Comparison of ENCODE assay signal across 14 mouse cellular contexts in the genomic region with DNA sequence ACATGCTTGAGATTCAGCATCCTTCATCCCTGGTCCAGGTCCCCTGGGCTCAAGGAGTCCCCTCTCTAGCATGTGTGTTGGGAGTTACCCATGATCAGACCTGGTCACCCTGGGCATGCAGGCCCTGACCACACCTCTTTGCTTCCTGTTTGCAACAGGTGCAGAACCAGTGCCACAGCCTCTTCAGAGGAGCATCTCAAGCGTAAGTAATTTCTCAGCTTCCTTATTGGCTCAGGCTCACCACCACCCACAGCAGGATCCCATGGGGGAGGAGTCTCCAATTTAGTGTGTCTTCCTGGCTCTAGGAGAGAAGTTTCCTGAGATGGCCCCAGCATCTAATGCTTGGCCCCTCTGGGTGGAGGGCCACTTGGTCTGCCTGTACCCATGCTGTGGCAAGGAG. TPM values are rescaled to one million over a fixed set of nuclear protein-coding genes. Genes with fewer than 3 reads are reported as not detected.
DNase-seq lines count a peak whose midpoint lies in the region; ATAC-seq and TF ChIP-seq lines count a peak whose summit lies in the region.
"Had no signal": no experiment of that assay in that cellular context is flagged by ENCODE, and none has a peak within 500 bp of the region (broad histone marks: within the 10 kb centered on the region; RNA-seq: fewer than 3 reads in every experiment).

No protein-coding gene starts in this region.

- no peak overlapping the region for H3K27ac ChIP-seq in lung, postnatal 0 days (ENCODE audit: low read length)
- H3K27ac ChIP-seq in bone marrow, adult 2 months (ENCODE audit: control insufficient read depth, insufficient read depth, low read depth, low read length, poor library complexity): peak overlapping the region; percentile 78
- H3K27ac ChIP-seq in intestine, embryonic 15.5 days: no peak overlapping the region
- H3K27ac ChIP-seq in small intestine, adult 2 months (ENCODE audit: insufficient read depth, low read depth, low read length): peak overlapping the region; percentile 70
- H3K27ac ChIP-seq: forebrain, embryonic 13.5 days; hindbrain, embryonic 15.5 days; lung, embryonic 15.5 days had no signal

- ATAC-seq in lung, postnatal 0 days: peak; percentile 47
- ATAC-seq in intestine, embryonic 15.5 days: peak; percentile 31
- ATAC-seq in cerebellum, adult (ENCODE audit: insufficient number of reproducible peaks, low FRiP score, low TSS enrichment): no peak
- ATAC-seq: forebrain, embryonic 13.5 days had no signal

- DNase-seq in lung, postnatal 0 days (ENCODE audit: low spot score): peak; percentile 54
- no peak for DNase-seq in lung, postnatal 10 days
- no peak for DNase-seq in cerebellum, postnatal 4 days (ENCODE audit: low spot score in 2 of 2)
- no peak for DNase-seq in left cerebral cortex, postnatal 10 days (ENCODE audit: extremely low spot score in 1 of 2, low spot score in 2 of 2)
- DNase-seq: embryo, embryonic 11 days; gastrocnemius, postnatal 14 days; thymus, adult 2 months had no signal

- TF ChIP-seq EP300 in lung, postnatal 0 days (IDR thresholded peaks at IDR 0.05): no peak

- TF ChIP-seq CTCF in lung, postnatal 0 days (IDR thresholded peaks at IDR 0.05): no peak
- no peak for TF ChIP-seq CTCF in bone marrow, adult 2 months (IDR thresholded peaks at IDR 0.05; ENCODE audit: control insufficient read depth, insufficient read depth, low read length)
- TF ChIP-seq CTCF in small intestine, adult 2 months (IDR thresholded peaks at IDR 0.05; ENCODE audit: extremely low read depth, insufficient read length, insufficient replicate concordance, low read depth, low read length): no peak

- intact Hi-C loops in left cerebral cortex, postnatal 10 days (cut with DNase I): no loop called here

- H3K9me3 ChIP-seq in lung, postnatal 0 days (ENCODE audit: low read length): no peaks in the 10 kb centered on the region
- no peaks in the 10 kb centered on the region for H3K9me3 ChIP-seq in intestine, embryonic 15.5 days
- H3K9me3 ChIP-seq: forebrain, embryonic 13.5 days; hindbrain, embryonic 15.5 days; lung, embryonic 15.5 days had no signal

- H3K27me3 ChIP-seq in lung, postnatal 0 days (replicated peaks; ENCODE audit: insufficient read depth, low read length): no peaks in the 10 kb centered on the region
- no peaks in the 10 kb centered on the region for H3K27me3 ChIP-seq in intestine, embryonic 15.5 days (replicated peaks)
- H3K27me3 ChIP-seq in small intestine, adult 2 months (ENCODE audit: control insufficient read depth, insufficient read depth, low read length): no peaks in the 10 kb centered on the region
- H3K27me3 ChIP-seq: forebrain, embryonic 13.5 days; hindbrain, embryonic 15.5 days; lung, embryonic 15.5 days had no signal

- no peak overlapping the region for H3K4me2 ChIP-seq in lung, postnatal 0 days (replicated peaks; ENCODE audit: low read depth, low read length)
- no peak overlapping the region for H3K4me2 ChIP-seq in intestine, embryonic 15.5 days (replicated peaks)
- H3K4me2 ChIP-seq: forebrain, embryonic 13.5 days; hindbrain, embryonic 15.5 days; lung, embryonic 15.5 days had no signal

- no peak overlapping the region for H3K9ac ChIP-seq in lung, postnatal 0 days (replicated peaks; ENCODE audit: low read depth)
- no peak overlapping the region for H3K9ac ChIP-seq in intestine, embryonic 15.5 days
- H3K9ac ChIP-seq: forebrain, embryonic 13.5 days; hindbrain, embryonic 15.5 days; lung, embryonic 15.5 days had no signal

- 60% methylated on average over 1 of the region's 1 CpGs for WGBS in lung, postnatal 0 days
- 23% methylated on average over 1 of the region's 1 CpGs for WGBS in bone marrow, adult 2 months
- WGBS in intestine, embryonic 15.5 days: 77% methylated on average over 1 of the region's 1 CpGs
- WGBS in small intestine, adult 2 months: 24% methylated on average over 1 of the region's 1 CpGs

- H3K36me3 ChIP-seq in lung, postnatal 0 days (ENCODE audit: insufficient read depth, low read length): peaks cover 18% of the 10 kb centered on the region
- peaks cover 14% of the 10 kb centered on the region; the same call in 1 of the 2 replicates for H3K36me3 ChIP-seq in intestine, embryonic 15.5 days
- H3K36me3 ChIP-seq in small intestine, adult 2 months (ENCODE audit: control insufficient read depth, insufficient read depth, low read length): peaks cover 61% of the 10 kb centered on the region

- H3K4me1 ChIP-seq in lung, postnatal 0 days (ENCODE audit: insufficient read depth, low read depth, low read length): no peaks in the 10 kb centered on the region
- peaks cover 3% of the 10 kb centered on the region for H3K4me1 ChIP-seq in bone marrow, adult 2 months (ENCODE audit: control insufficient read depth, insufficient read depth, low read length)
- H3K4me1 ChIP-seq in intestine, embryonic 15.5 days (replicated peaks): peaks cover 33% of the 10 kb centered on the region
- peaks cover 37% of the 10 kb centered on the region for H3K4me1 ChIP-seq in small intestine, adult 2 months (ENCODE audit: control insufficient read depth, insufficient read depth, insufficient read length, low read length)

- H3K4me3 ChIP-seq in lung, postnatal 0 days (ENCODE audit: low read depth, low read length): no peak overlapping the region
- peak overlapping the region; percentile 22 for H3K4me3 ChIP-seq in bone marrow, adult 2 months (replicated peaks; ENCODE audit: control insufficient read depth, low read depth, low read length)
- H3K4me3 ChIP-seq in intestine, embryonic 15.5 days (replicated peaks): no peak overlapping the region
- no peak overlapping the region for H3K4me3 ChIP-seq in small intestine, adult 2 months (ENCODE audit: low read depth, low read length)
- H3K4me3 ChIP-seq: forebrain, embryonic 13.5 days; hindbrain, embryonic 15.5 days; lung, embryonic 15.5 days had no signal

- no peak for TF ChIP-seq POLR2A in bone marrow, adult 2 months (IDR thresholded peaks at IDR 0.05; ENCODE audit: borderline replicate concordance, control insufficient read depth, low read depth, low read length)
- no peak for TF ChIP-seq POLR2A in small intestine, adult 2 months (IDR thresholded peaks at IDR 0.05; ENCODE audit: low read depth, low read length)

RNA-seq across cellular contexts. Expression of a gene that starts 15.0 kb away (rescaled TPM):
- 92.6 and 119 TPM in 2 replicates for polyA plus RNA-seq in lung, postnatal 0 days (2015; fragmentation: Nextera tagmentation; extraction: Ambion mirVana)
- 18.5 and 36.3 TPM in 2 replicates for polyA plus RNA-seq in bone marrow, adult 2 months (2011; ENCODE audit: insufficient read depth, insufficient read length, low replicate concordance, missing spikeins)
- polyA plus RNA-seq in intestine, embryonic 15.5 days (2015; fragmentation: Nextera tagmentation; extraction: Ambion mirVana): 78.0 and 87.9 TPM in 2 replicates
- 44.0 and 124 TPM in 2 replicates for polyA plus RNA-seq in small intestine, adult 2 months (2012; rRNA removed)
- 100 to 1,000 TPM; 198 to 215 TPM for total RNA-seq in left cerebral cortex, postnatal 10 days (2021)

Comparison
In these comparisons a context has a peak if more than half of its experiments do, and no peak if none do; other contexts are left out.
1. H3K27ac ChIP-seq: peak in bone marrow, adult 2 months (single experiment) and small intestine, adult 2 months (single experiment); none in lung, postnatal 0 days (single experiment) and intestine, embryonic 15.5 days (single experiment).